Mouse (Mus musculus): ENCODE measurements at regions not wholly inside any gene's neighbourhood (a gene's known extent, or its start where the extent isn't known, plus 50 kb on each side); places are given as distances from the start of the nearest gene placed in this dataset.

GRCm38 (mm10) chr4:106168741-106169140 lies 147.3 kb upstream of the Usp24 start:
- Histone ChIP-seq H3K4me3 (replicated peaks; ENCODE audit: control insufficient read depth, low read depth, low read length) (no peak overlapping the region), H3K27ac (ENCODE audit: control insufficient read depth, insufficient read depth, low read depth, low read length, poor library complexity) (no peak overlapping the region; the same call in 1 of the 2 replicates), H3K4me1 (ENCODE audit: control insufficient read depth, insufficient read depth, low read length) (no peaks in the 10 kb centered on the region)
- TF ChIP-seq POLR2A (IDR thresholded peaks at IDR 0.05; ENCODE audit: borderline replicate concordance, control insufficient read depth, low read depth, low read length) (no peak), CTCF (IDR thresholded peaks at IDR 0.05; ENCODE audit: control insufficient read depth, insufficient read depth, low read length) (no peak)
- 50% methylated on average over 6 of the region's 6 CpGs for WGBS

GRCm38 (mm10) chr4:106169466-106169865 lies 146.5 kb upstream of the Usp24 start:
- no peak for TF ChIP-seq CTCF (IDR thresholded peaks at IDR 0.05; ENCODE audit: control insufficient read depth, insufficient read depth, low read length)
- Histone ChIP-seq H3K4me1 (ENCODE audit: control insufficient read depth, insufficient read depth, low read length) (no peaks in the 10 kb centered on the region), H3K27ac (ENCODE audit: control insufficient read depth, insufficient read depth, low read depth, low read length, poor library complexity) (no peak overlapping the region), H3K4me3 (replicated peaks; ENCODE audit: control insufficient read depth, low read depth, low read length) (no peak overlapping the region)
- WGBS, result 86% methylated on average over 4 of the region's 4 CpGs

- WGBS, result 82% methylated on average over 8 of the region's 8 CpGs
- H3K27ac ChIP-seq (ENCODE audit: control insufficient read depth, insufficient read depth, low read depth, low read length, poor library complexity), result no peak overlapping the region
- H3K4me3 ChIP-seq (replicated peaks; ENCODE audit: control insufficient read depth, low read depth, low read length), result no peak overlapping the region
- no peaks in the 10 kb centered on the region for H3K4me1 ChIP-seq (ENCODE audit: control insufficient read depth, insufficient read depth, low read length)
- no peak for TF ChIP-seq POLR2A (IDR thresholded peaks at IDR 0.05; ENCODE audit: borderline replicate concordance, control insufficient read depth, low read depth, low read length)
- TF ChIP-seq CTCF (IDR thresholded peaks at IDR 0.05; ENCODE audit: control insufficient read depth, insufficient read depth, low read length), result no peak
Measured at GRCm38 (mm10) chr4:106170731-106171130, 145.3 kb upstream of the Usp24 start.

DNA sequence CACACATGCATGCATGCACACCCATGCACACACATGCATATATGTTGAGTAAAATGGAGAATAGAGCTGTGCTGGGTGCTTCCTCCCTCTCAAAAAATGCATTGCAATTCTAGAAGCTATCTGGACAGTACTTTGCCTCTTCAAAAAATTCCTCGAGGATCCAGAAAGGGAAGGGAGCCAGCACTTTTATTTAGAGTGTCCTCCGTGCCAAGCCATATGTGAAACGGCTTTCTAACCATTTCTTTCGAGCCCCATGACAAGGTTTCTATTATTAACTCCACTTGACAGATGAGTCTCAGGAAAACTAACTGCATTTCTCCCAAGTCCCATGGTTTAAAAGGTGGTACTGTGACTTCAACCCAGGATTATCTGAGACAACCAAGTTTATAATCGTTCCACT lies 140.7 kb upstream of the Usp24 start:
- no peaks in the 10 kb centered on the region for H3K4me1 ChIP-seq (ENCODE audit: control insufficient read depth, insufficient read depth, low read length)
- H3K27ac ChIP-seq (ENCODE audit: control insufficient read depth, insufficient read depth, low read depth, low read length, poor library complexity), result no peak overlapping the region
- TF ChIP-seq POLR2A (IDR thresholded peaks at IDR 0.05; ENCODE audit: borderline replicate concordance, control insufficient read depth, low read depth, low read length) (no peak), CTCF (IDR thresholded peaks at IDR 0.05; ENCODE audit: control insufficient read depth, insufficient read depth, low read length) (no peak)
- no peak overlapping the region for H3K4me3 ChIP-seq (replicated peaks; ENCODE audit: control insufficient read depth, low read depth, low read length)
- WGBS, result 63% methylated on average over 5 of the region's 5 CpGs

GRCm38 (mm10) chr4:106185745-106186501 lies 130.1 kb upstream of the Usp24 start:
- TF ChIP-seq CTCF (IDR thresholded peaks at IDR 0.05; ENCODE audit: control insufficient read depth, insufficient read depth, low read length) (no peak), POLR2A (IDR thresholded peaks at IDR 0.05; ENCODE audit: borderline replicate concordance, control insufficient read depth, low read depth, low read length) (no peak)
- WGBS, result 85% methylated on average over 13 of the region's 13 CpGs
- Histone ChIP-seq H3K4me3 (replicated peaks; ENCODE audit: control insufficient read depth, low read depth, low read length) (no peak overlapping the region), H3K4me1 (ENCODE audit: control insufficient read depth, insufficient read depth, low read length) (no peaks in the 10 kb centered on the region), H3K27ac (ENCODE audit: control insufficient read depth, insufficient read depth, low read depth, low read length, poor library complexity) (no peak overlapping the region)

DNA sequence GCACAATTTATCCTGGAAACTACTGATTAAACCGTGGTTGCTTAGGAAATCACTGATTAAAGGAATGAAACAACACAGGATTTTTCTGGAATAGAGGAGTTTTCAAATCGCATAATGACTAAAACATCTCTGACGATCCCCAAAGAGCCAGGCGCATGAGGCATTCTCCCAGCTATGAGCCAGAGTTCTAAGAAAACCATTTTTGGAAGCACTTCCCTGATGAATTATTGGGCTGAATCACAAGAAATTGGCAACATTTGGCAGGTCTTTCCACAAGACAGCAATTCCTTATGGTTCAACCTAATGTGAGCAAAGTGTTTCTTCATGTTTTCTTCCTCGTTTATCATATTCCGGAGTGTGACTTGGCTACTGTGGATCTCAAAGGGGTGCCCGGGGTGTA lies 129.3 kb upstream of the Usp24 start:
- no peak for TF ChIP-seq POLR2A (IDR thresholded peaks at IDR 0.05; ENCODE audit: borderline replicate concordance, control insufficient read depth, low read depth, low read length)
- no peak for TF ChIP-seq CTCF (IDR thresholded peaks at IDR 0.05; ENCODE audit: control insufficient read depth, insufficient read depth, low read length)
- 81% methylated on average over 7 of the region's 7 CpGs for WGBS

DNA sequence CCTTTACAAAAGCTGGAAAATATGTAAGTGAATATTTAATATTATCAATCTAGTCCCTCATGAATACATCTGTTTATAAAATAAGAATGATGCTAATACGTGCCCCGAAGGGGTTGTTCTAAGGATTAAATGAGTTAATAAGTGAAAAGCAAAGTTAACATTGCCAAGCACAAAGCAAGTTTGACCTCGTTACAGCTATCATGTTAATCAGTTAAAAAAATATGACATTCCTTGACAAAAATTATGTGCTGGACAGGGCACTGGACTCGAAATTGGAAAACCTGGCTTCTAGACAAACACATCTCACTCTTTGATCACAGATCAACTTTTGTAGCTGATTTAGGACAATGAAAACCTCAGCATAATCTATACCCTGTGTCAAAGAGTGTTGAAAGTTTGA lies 125.8 kb upstream of the Usp24 start:
- WGBS, result 79% methylated on average over 4 of the region's 4 CpGs
- Histone ChIP-seq H3K4me3 (replicated peaks; ENCODE audit: control insufficient read depth, low read depth, low read length) (no peak overlapping the region), H3K27ac (ENCODE audit: control insufficient read depth, insufficient read depth, low read depth, low read length, poor library complexity) (no peak overlapping the region), H3K4me1 (ENCODE audit: control insufficient read depth, insufficient read depth, low read length) (no peaks in the 10 kb centered on the region)
- no peak for TF ChIP-seq POLR2A (IDR thresholded peaks at IDR 0.05; ENCODE audit: borderline replicate concordance, control insufficient read depth, low read depth, low read length)
- no peak for TF ChIP-seq CTCF (IDR thresholded peaks at IDR 0.05; ENCODE audit: control insufficient read depth, insufficient read depth, low read length)

More for the DNA sequence above, 129.3 kb upstream of the Usp24 start:
- no peak overlapping the region for H3K27ac ChIP-seq (ENCODE audit: control insufficient read depth, insufficient read depth, low read depth, low read length, poor library complexity)
- no peaks in the 10 kb centered on the region for H3K4me1 ChIP-seq (ENCODE audit: control insufficient read depth, insufficient read depth, low read length)
- no peak overlapping the region for H3K4me3 ChIP-seq (replicated peaks; ENCODE audit: control insufficient read depth, low read depth, low read length)

DNA sequence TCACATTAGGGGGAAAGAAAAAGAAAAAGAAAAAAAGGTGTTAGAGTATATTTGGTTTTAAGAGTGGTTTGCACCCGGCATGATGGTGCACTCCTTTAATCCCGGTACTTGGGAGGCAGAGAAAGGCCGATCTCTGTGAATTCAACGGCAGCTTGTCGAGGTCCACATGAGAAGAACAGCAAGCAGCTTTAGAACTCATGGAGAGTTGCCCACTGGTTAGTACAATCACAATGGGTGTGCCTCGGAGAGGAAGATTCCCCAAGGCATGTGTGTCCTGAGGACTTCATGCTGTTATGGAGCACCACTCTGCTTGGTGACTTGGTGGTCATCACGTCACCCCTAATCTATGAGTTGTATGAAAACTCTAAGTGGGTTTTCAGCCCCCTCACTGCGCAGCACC lies 124.7 kb upstream of the Usp24 start:
- WGBS, result 82% methylated on average over 8 of the region's 8 CpGs
- Histone ChIP-seq H3K27ac (ENCODE audit: control insufficient read depth, insufficient read depth, low read depth, low read length, poor library complexity) (no peak overlapping the region), H3K4me1 (ENCODE audit: control insufficient read depth, insufficient read depth, low read length) (no peaks in the 10 kb centered on the region), H3K4me3 (replicated peaks; ENCODE audit: control insufficient read depth, low read depth, low read length) (no peak overlapping the region)
- TF ChIP-seq CTCF (IDR thresholded peaks at IDR 0.05; ENCODE audit: control insufficient read depth, insufficient read depth, low read length) (no peak), POLR2A (IDR thresholded peaks at IDR 0.05; ENCODE audit: borderline replicate concordance, control insufficient read depth, low read depth, low read length) (no peak)

GRCm38 (mm10) chr4:106191843-106192242 lies 124.2 kb upstream of the Usp24 start:
- Histone ChIP-seq H3K27ac (ENCODE audit: control insufficient read depth, insufficient read depth, low read depth, low read length, poor library complexity) (no peak overlapping the region), H3K4me1 (ENCODE audit: control insufficient read depth, insufficient read depth, low read length) (no peaks in the 10 kb centered on the region), H3K4me3 (replicated peaks; ENCODE audit: control insufficient read depth, low read depth, low read length) (no peak overlapping the region)
- no peak for TF ChIP-seq POLR2A (IDR thresholded peaks at IDR 0.05; ENCODE audit: borderline replicate concordance, control insufficient read depth, low read depth, low read length)
- TF ChIP-seq CTCF (IDR thresholded peaks at IDR 0.05; ENCODE audit: control insufficient read depth, insufficient read depth, low read length), result no peak
- 53% methylated on average over 3 of the region's 3 CpGs for WGBS
